In the genomic region with DNA sequence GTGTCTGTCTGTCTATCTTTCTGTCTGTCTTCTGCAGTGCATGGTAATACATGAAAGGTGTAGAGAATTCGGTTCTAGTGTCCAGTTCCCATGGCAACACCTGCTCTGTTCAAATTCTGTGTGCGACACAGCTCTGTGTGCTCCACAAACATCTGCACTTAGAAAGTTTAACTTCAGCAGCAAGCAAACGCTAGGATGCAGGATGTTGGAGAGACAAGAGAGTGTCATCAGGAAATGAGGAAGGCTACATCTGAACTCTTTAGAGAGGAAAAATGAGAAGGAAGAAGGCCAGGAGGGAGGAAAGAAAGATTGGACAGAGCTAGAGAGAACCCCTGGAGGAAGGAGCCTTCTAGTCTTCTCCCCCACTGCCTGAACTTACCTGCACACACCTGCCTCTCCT, we compare ENCODE assay signal across 8 mouse cellular contexts. TPM values are rescaled to one million over a fixed set of nuclear protein-coding genes. Genes with fewer than 3 reads are reported as not detected.
DNase-seq lines count a peak whose midpoint lies in the region; ATAC-seq and TF ChIP-seq lines count a peak whose summit lies in the region.

No protein-coding gene starts in this region.

- no peak for DNase-seq in heart, postnatal 0 days (ENCODE audit: low spot score)
- DNase-seq in heart, adult 9 months (ENCODE audit: low spot score in 2 of 2) = no peak
- DNase-seq in brain, adult 2 months (ENCODE audit: low read depth, low spot score) = peak; percentile 53
- no peak for DNase-seq in forebrain, postnatal 0 days
- peak; percentile 81 for DNase-seq in midbrain, embryonic 11.5 days (ENCODE audit: low spot score, missing footprints)
- no peak for DNase-seq in thymus, postnatal 14 days
- no peak for DNase-seq in adrenal gland, postnatal 14 days
- DNase-seq in cerebellum, adult 9-10 months = no peak

- H3K4me1 ChIP-seq in heart, postnatal 0 days (ENCODE audit: control insufficient read depth, insufficient read depth) = peaks cover 33% of the 10 kb centered on the region
- H3K4me1 ChIP-seq in forebrain, postnatal 0 days (ENCODE audit: insufficient read depth) = peaks cover 4% of the 10 kb centered on the region; the same call in 1 of the 2 replicates
- H3K4me1 ChIP-seq in midbrain, embryonic 11.5 days (ENCODE audit: control insufficient read depth, insufficient read depth, low read length) = peaks cover 16% of the 10 kb centered on the region

- peak overlapping the region; percentile 80 for H3K27ac ChIP-seq in heart, postnatal 0 days (ENCODE audit: low read depth)
- H3K27ac ChIP-seq in forebrain, postnatal 0 days (ENCODE audit: low read depth, low read length) = 0 out of 2 replicates have a peak overlapping the region, but pooled peaks have one; percentile 9
- H3K27ac ChIP-seq in midbrain, embryonic 11.5 days (ENCODE audit: low read depth, low read length) = no peak overlapping the region

- ATAC-seq in heart, postnatal 0 days (ENCODE audit: insufficient read depth, low read depth) = no peak
- peak; percentile 21; the same call in 1 of the 2 replicates for ATAC-seq in forebrain, postnatal 0 days
- no peak for ATAC-seq in midbrain, embryonic 11.5 days (ENCODE audit: low FRiP score)

- WGBS in heart, postnatal 0 days = 45% methylated on average over 3 of the region's 3 CpGs
- WGBS in forebrain, postnatal 0 days = 4% methylated on average over 3 of the region's 3 CpGs
- 43% methylated on average over 3 of the region's 3 CpGs for WGBS in midbrain, embryonic 11.5 days

- TF ChIP-seq CTCF in heart, postnatal 0 days (IDR thresholded peaks at IDR 0.05; ENCODE audit: low read depth) = no peak
- no peak for TF ChIP-seq CTCF in forebrain, postnatal 0 days (IDR thresholded peaks at IDR 0.05; ENCODE audit: low read depth)

- TF ChIP-seq EP300 in heart, postnatal 0 days (IDR thresholded peaks at IDR 0.05; ENCODE audit: low read depth) = no peak

- no peaks in the 10 kb centered on the region for H3K36me3 ChIP-seq in heart, postnatal 0 days (replicated peaks; ENCODE audit: control insufficient read depth, insufficient read depth, low read length)
- H3K36me3 ChIP-seq in forebrain, postnatal 0 days (ENCODE audit: insufficient read depth) = no peaks in the 10 kb centered on the region
- no peaks in the 10 kb centered on the region for H3K36me3 ChIP-seq in midbrain, embryonic 11.5 days (ENCODE audit: control insufficient read depth, insufficient read depth, low read length)

- H3K4me3 ChIP-seq in heart, postnatal 0 days (ENCODE audit: low read depth, low read length) = peak overlapping the region; percentile 7; the same call in 1 of the 2 replicates
- H3K4me3 ChIP-seq in forebrain, postnatal 0 days (ENCODE audit: low read depth, low read length) = no peak overlapping the region
- H3K4me3 ChIP-seq in midbrain, embryonic 11.5 days (ENCODE audit: low read depth, low read length) = no peak overlapping the region

- no peak overlapping the region for H3K9ac ChIP-seq in heart, postnatal 0 days (replicated peaks; ENCODE audit: low read depth, low read length)
- H3K9ac ChIP-seq in forebrain, postnatal 0 days = no peak overlapping the region
- peak overlapping the region; percentile 4; the same call in 1 of the 2 replicates for H3K9ac ChIP-seq in midbrain, embryonic 11.5 days (ENCODE audit: low read length)

- no peaks in the 10 kb centered on the region for H3K27me3 ChIP-seq in heart, postnatal 0 days (ENCODE audit: control insufficient read depth, insufficient read depth, low read length)
- no peaks in the 10 kb centered on the region for H3K27me3 ChIP-seq in forebrain, postnatal 0 days (ENCODE audit: insufficient read depth, low read length)
- H3K27me3 ChIP-seq in midbrain, embryonic 11.5 days (ENCODE audit: control insufficient read depth, insufficient read depth, low read length) = no peaks in the 10 kb centered on the region

- no peaks in the 10 kb centered on the region for H3K9me3 ChIP-seq in heart, postnatal 0 days (replicated peaks; ENCODE audit: control insufficient read depth, low read length)
- no peaks in the 10 kb centered on the region for H3K9me3 ChIP-seq in forebrain, postnatal 0 days (ENCODE audit: low read length)
- H3K9me3 ChIP-seq in midbrain, embryonic 11.5 days (ENCODE audit: control insufficient read depth, low read length) = no peaks in the 10 kb centered on the region

- peak overlapping the region; percentile 26 for H3K4me2 ChIP-seq in heart, postnatal 0 days (ENCODE audit: low read depth, low read length)
- H3K4me2 ChIP-seq in forebrain, postnatal 0 days (ENCODE audit: low read depth) = no peak overlapping the region
- H3K4me2 ChIP-seq in midbrain, embryonic 11.5 days = 0 out of 2 replicates have a peak overlapping the region, but pooled peaks have one; percentile 4

RNA-seq across cellular contexts. Expression of a gene that starts 0.3 kb away (rescaled TPM):
- total RNA-seq in heart, postnatal 0 days (2014; rRNA removed; ENCODE audit: low replicate concordance) = 5.4 and 6.1 TPM in 2 replicates
- polyA plus RNA-seq in heart, postnatal 0 days (2015; fragmentation: Nextera tagmentation; extraction: Ambion mirVana) = 6.2 and 6.5 TPM in 2 replicates
- total RNA-seq in forebrain, postnatal 0 days (2014; rRNA removed) = 1.8 and 2.4 TPM in 2 replicates
- 3.8 and 5.0 TPM in 2 replicates for polyA plus RNA-seq in forebrain, postnatal 0 days (2015; fragmentation: Nextera tagmentation; extraction: Ambion mirVana)
- polyA plus RNA-seq in midbrain, embryonic 11.5 days (2014; fragmentation: Nextera tagmentation; extraction: Ambion mirVana) = 1.1 and 1.7 TPM in 2 replicates
- total RNA-seq in adrenal gland, postnatal 14 days (2021) = 100 and 111 TPM in 2 replicates

RNA-seq across cellular contexts. Expression of a gene that starts 13.1 kb away (rescaled TPM):
- total RNA-seq in heart, postnatal 0 days (2014; rRNA removed; ENCODE audit: low replicate concordance) = 3.2 TPM in 1 of 2 replicates, not detected in the other
- polyA plus RNA-seq in heart, postnatal 0 days (2015; fragmentation: Nextera tagmentation; extraction: Ambion mirVana) = 0.07 and 0.11 TPM in 2 replicates
- 2.9 and 5.1 TPM in 2 replicates for total RNA-seq in forebrain, postnatal 0 days (2014; rRNA removed)
- 1.8 and 2.4 TPM in 2 replicates for polyA plus RNA-seq in forebrain, postnatal 0 days (2015; fragmentation: Nextera tagmentation; extraction: Ambion mirVana)
- polyA plus RNA-seq in midbrain, embryonic 11.5 days (2014; fragmentation: Nextera tagmentation; extraction: Ambion mirVana) = 1.6 and 1.9 TPM in 2 replicates
- total RNA-seq in adrenal gland, postnatal 14 days (2021) = 1.2 and 2.1 TPM in 2 replicates

Comparison
In these comparisons a context has a peak if more than half of its experiments do, and no peak if none do; other contexts are left out.
1. DNase-seq: peak in brain, adult 2 months (single experiment) and midbrain, embryonic 11.5 days (single experiment); none in heart, postnatal 0 days (single experiment), heart, adult 9 months (0 of 2), forebrain, postnatal 0 days (single experiment), thymus, postnatal 14 days (single experiment), adrenal gland, postnatal 14 days (single experiment) and cerebellum, adult 9-10 months (single experiment).
2. RNA of a gene that starts 0.3 kb away (total RNA-seq): 100 to 111 TPM in adrenal gland, postnatal 14 days; 5.4 to 6.1 TPM in heart, postnatal 0 days and 1.8 to 2.4 TPM in forebrain, postnatal 0 days; every median in the first group is over 10 times any median in the second.